Comparison of ENCODE assay signal across 8 mouse cellular contexts in the genomic region with DNA sequence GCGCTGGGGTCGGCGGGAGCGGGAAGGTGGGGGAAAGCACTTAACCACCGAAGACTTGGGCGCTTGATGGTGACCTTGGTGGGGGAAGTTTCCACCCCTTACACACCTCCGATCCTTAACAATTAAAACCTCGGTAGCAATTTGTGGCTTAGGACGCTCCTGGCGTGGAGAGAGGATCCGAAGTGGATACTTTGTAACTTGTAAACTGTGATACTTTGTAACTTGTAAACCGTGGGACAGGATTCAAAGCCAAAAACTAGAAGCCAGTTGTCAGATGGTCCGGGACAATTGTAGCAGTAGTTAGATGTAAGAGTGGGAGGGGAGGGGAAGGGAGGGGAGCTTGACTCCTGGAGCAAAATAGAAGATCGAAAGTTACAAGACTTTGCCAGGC. TPM values are rescaled to one million over a fixed set of nuclear protein-coding genes. Genes with fewer than 3 reads are reported as not detected.
DNase-seq lines count a peak whose midpoint lies in the region; ATAC-seq lines count a peak whose summit lies in the region.

No protein-coding gene starts in this region.

- WGBS in lung, embryonic 16.5 days = 4% methylated on average over 14 of the region's 14 CpGs
- WGBS in embryonic facial prominence, embryonic 12.5 days = 8% methylated on average over 14 of the region's 14 CpGs
- 4% methylated on average over 14 of the region's 14 CpGs for WGBS in intestine, embryonic 14.5 days
- 5% methylated on average over 14 of the region's 14 CpGs for WGBS in neural tube, embryonic 14.5 days

- no peaks in the 10 kb centered on the region for H3K27me3 ChIP-seq in lung, embryonic 16.5 days (ENCODE audit: control insufficient read depth, insufficient read depth, low read depth, low read length)
- H3K27me3 ChIP-seq in embryonic facial prominence, embryonic 12.5 days = no peaks in the 10 kb centered on the region
- H3K27me3 ChIP-seq in intestine, embryonic 14.5 days (replicated peaks; ENCODE audit: control insufficient read depth, insufficient read depth, low read length) = no peaks in the 10 kb centered on the region
- H3K27me3 ChIP-seq in neural tube, embryonic 14.5 days (ENCODE audit: control insufficient read depth, insufficient read depth, low read length) = no peaks in the 10 kb centered on the region

- no peak for DNase-seq in lung, postnatal 14 days
- no peak for DNase-seq in intestine, embryonic 14.5 days (ENCODE audit: low spot score)
- no peak for DNase-seq in gastrocnemius, postnatal 10 days
- DNase-seq in frontal cortex, postnatal 25 days (ENCODE audit: low spot score in 2 of 2) = no peak
- DNase-seq in kidney, postnatal 14 days = no peak

- ATAC-seq in lung, embryonic 16.5 days (ENCODE audit: low read depth) = no peak
- ATAC-seq in embryonic facial prominence, embryonic 12.5 days (ENCODE audit: insufficient number of reproducible peaks, insufficient read depth, low FRiP score, low TSS enrichment) = no peak
- ATAC-seq in intestine, embryonic 14.5 days (replicated peaks; ENCODE audit: low FRiP score, low TSS enrichment, low read depth) = no peak
- no peak for ATAC-seq in neural tube, embryonic 14.5 days (ENCODE audit: low read depth)

- H3K9ac ChIP-seq in lung, embryonic 16.5 days (ENCODE audit: low read length) = peak overlapping the region; percentile 91
- H3K9ac ChIP-seq in embryonic facial prominence, embryonic 12.5 days = peak overlapping the region; percentile 80
- peak overlapping the region; percentile 55 for H3K9ac ChIP-seq in intestine, embryonic 14.5 days (ENCODE audit: low read length)
- peak overlapping the region; percentile 79 for H3K9ac ChIP-seq in neural tube, embryonic 14.5 days (replicated peaks; ENCODE audit: low read depth, low read length)

- no peaks in the 10 kb centered on the region for H3K9me3 ChIP-seq in lung, embryonic 16.5 days (ENCODE audit: control insufficient read depth, low read length)
- H3K9me3 ChIP-seq in embryonic facial prominence, embryonic 12.5 days = no peaks in the 10 kb centered on the region
- no peaks in the 10 kb centered on the region for H3K9me3 ChIP-seq in intestine, embryonic 14.5 days (ENCODE audit: control insufficient read depth, low read length)
- no peaks in the 10 kb centered on the region for H3K9me3 ChIP-seq in neural tube, embryonic 14.5 days (ENCODE audit: control insufficient read depth, low read length)

- peak overlapping the region; percentile 84 for H3K4me2 ChIP-seq in lung, embryonic 16.5 days (ENCODE audit: low read depth, low read length)
- H3K4me2 ChIP-seq in embryonic facial prominence, embryonic 12.5 days (replicated peaks) = peak overlapping the region; percentile 80
- H3K4me2 ChIP-seq in intestine, embryonic 14.5 days (ENCODE audit: low read length) = peak overlapping the region; percentile 73
- peak overlapping the region; percentile 83 for H3K4me2 ChIP-seq in neural tube, embryonic 14.5 days (ENCODE audit: low read depth, low read length)

- H3K4me3 ChIP-seq in lung, embryonic 16.5 days (ENCODE audit: low read length) = peak overlapping the region; percentile 97
- peak overlapping the region; percentile 81 for H3K4me3 ChIP-seq in embryonic facial prominence, embryonic 12.5 days
- H3K4me3 ChIP-seq in intestine, embryonic 14.5 days (ENCODE audit: low read depth, low read length) = peak overlapping the region; percentile 82
- H3K4me3 ChIP-seq in neural tube, embryonic 14.5 days (ENCODE audit: low read depth, low read length) = peak overlapping the region; percentile 73

- peaks cover 11% of the 10 kb centered on the region for H3K4me1 ChIP-seq in lung, embryonic 16.5 days (replicated peaks; ENCODE audit: control insufficient read depth, insufficient read depth, low read length)
- peaks cover 9% of the 10 kb centered on the region for H3K4me1 ChIP-seq in embryonic facial prominence, embryonic 12.5 days
- H3K4me1 ChIP-seq in intestine, embryonic 14.5 days (replicated peaks; ENCODE audit: control insufficient read depth, insufficient read depth, low read length) = peaks cover 6% of the 10 kb centered on the region; the same call in 1 of the 2 replicates
- peaks cover 15% of the 10 kb centered on the region; the same call in 1 of the 2 replicates for H3K4me1 ChIP-seq in neural tube, embryonic 14.5 days (ENCODE audit: control insufficient read depth, insufficient read depth, low read length)

- H3K36me3 ChIP-seq in lung, embryonic 16.5 days (ENCODE audit: control insufficient read depth, insufficient read depth, low read length) = peaks cover 23% of the 10 kb centered on the region
- H3K36me3 ChIP-seq in embryonic facial prominence, embryonic 12.5 days = peaks cover 32% of the 10 kb centered on the region
- peaks cover 28% of the 10 kb centered on the region for H3K36me3 ChIP-seq in intestine, embryonic 14.5 days (ENCODE audit: control insufficient read depth, insufficient read depth, low read length)
- H3K36me3 ChIP-seq in neural tube, embryonic 14.5 days (ENCODE audit: control insufficient read depth, insufficient read depth, low read length) = peaks cover 27% of the 10 kb centered on the region

- peak overlapping the region; percentile 97 for H3K27ac ChIP-seq in lung, embryonic 16.5 days (ENCODE audit: low read length)
- H3K27ac ChIP-seq in embryonic facial prominence, embryonic 12.5 days = peak overlapping the region; percentile 96; the same call in 1 of the 2 replicates
- H3K27ac ChIP-seq in intestine, embryonic 14.5 days (ENCODE audit: low read depth) = peak overlapping the region; percentile 88; the same call in 1 of the 2 replicates
- peak overlapping the region; percentile 96 for H3K27ac ChIP-seq in neural tube, embryonic 14.5 days (ENCODE audit: low read depth, low read length)

RNA-seq across cellular contexts. Expression of a gene that starts 0.6 kb away (rescaled TPM):
- polyA plus RNA-seq in lung, embryonic 16.5 days (2015; fragmentation: Nextera tagmentation; extraction: Ambion mirVana) = 89.9 and 93.6 TPM in 2 replicates
- 122 and 124 TPM in 2 replicates for polyA plus RNA-seq in embryonic facial prominence, embryonic 12.5 days (2016; fragmentation: Nextera tagmentation; extraction: Ambion mirVana)
- polyA plus RNA-seq in intestine, embryonic 14.5 days (2014; fragmentation: Nextera tagmentation; extraction: Ambion mirVana) = 103 and 114 TPM in 2 replicates
- polyA plus RNA-seq in neural tube, embryonic 14.5 days (2014; fragmentation: Nextera tagmentation; extraction: Ambion mirVana) = 130 and 149 TPM in 2 replicates
- 10 to 100 TPM; 63.4 to 71.6 TPM for total RNA-seq in gastrocnemius, postnatal 10 days (2021)

RNA-seq across cellular contexts. Expression of a gene that starts 9.6 kb away (rescaled TPM):
- polyA plus RNA-seq in lung, embryonic 16.5 days (2015; fragmentation: Nextera tagmentation; extraction: Ambion mirVana) = 649 and 714 TPM in 2 replicates
- polyA plus RNA-seq in embryonic facial prominence, embryonic 12.5 days (2016; fragmentation: Nextera tagmentation; extraction: Ambion mirVana) = 798 and 814 TPM in 2 replicates
- polyA plus RNA-seq in intestine, embryonic 14.5 days (2014; fragmentation: Nextera tagmentation; extraction: Ambion mirVana) = 760 and 815 TPM in 2 replicates
- polyA plus RNA-seq in neural tube, embryonic 14.5 days (2014; fragmentation: Nextera tagmentation; extraction: Ambion mirVana) = 463 and 504 TPM in 2 replicates
- total RNA-seq in gastrocnemius, postnatal 10 days (2021) = 100 to 1,000 TPM in 1 of 2 experiments, 10 to 100 TPM in 1; 97.1 to 117 TPM

RNA-seq across cellular contexts. Expression of a gene that starts 42.3 kb away (rescaled TPM):
- 38.0 and 41.8 TPM in 2 replicates for polyA plus RNA-seq in lung, embryonic 16.5 days (2015; fragmentation: Nextera tagmentation; extraction: Ambion mirVana)
- polyA plus RNA-seq in embryonic facial prominence, embryonic 12.5 days (2016; fragmentation: Nextera tagmentation; extraction: Ambion mirVana) = 28.1 and 28.7 TPM in 2 replicates
- 27.5 and 30.4 TPM in 2 replicates for polyA plus RNA-seq in intestine, embryonic 14.5 days (2014; fragmentation: Nextera tagmentation; extraction: Ambion mirVana)
- polyA plus RNA-seq in neural tube, embryonic 14.5 days (2014; fragmentation: Nextera tagmentation; extraction: Ambion mirVana) = 55.2 and 60.8 TPM in 2 replicates
- total RNA-seq in gastrocnemius, postnatal 10 days (2021) = 10 to 100 TPM; 21.7 to 25.0 TPM

RNA-seq across cellular contexts. Expression of a gene that starts 42.4 kb away (rescaled TPM):
- 531 and 556 TPM in 2 replicates for polyA plus RNA-seq in lung, embryonic 16.5 days (2015; fragmentation: Nextera tagmentation; extraction: Ambion mirVana)
- 380 and 391 TPM in 2 replicates for polyA plus RNA-seq in embryonic facial prominence, embryonic 12.5 days (2016; fragmentation: Nextera tagmentation; extraction: Ambion mirVana)
- 281 and 309 TPM in 2 replicates for polyA plus RNA-seq in intestine, embryonic 14.5 days (2014; fragmentation: Nextera tagmentation; extraction: Ambion mirVana)
- polyA plus RNA-seq in neural tube, embryonic 14.5 days (2014; fragmentation: Nextera tagmentation; extraction: Ambion mirVana) = 151 and 173 TPM in 2 replicates
- total RNA-seq in gastrocnemius, postnatal 10 days (2021) = 100 to 1,000 TPM; 211 to 226 TPM

RNA-seq across cellular contexts. Expression of a gene that starts 44.3 kb away (rescaled TPM):
- 0.41 and 0.64 TPM in 2 replicates for polyA plus RNA-seq in lung, embryonic 16.5 days (2015; fragmentation: Nextera tagmentation; extraction: Ambion mirVana)
- 0.27 and 0.97 TPM in 2 replicates for polyA plus RNA-seq in embryonic facial prominence, embryonic 12.5 days (2016; fragmentation: Nextera tagmentation; extraction: Ambion mirVana)
- 0.55 and 0.66 TPM in 2 replicates for polyA plus RNA-seq in intestine, embryonic 14.5 days (2014; fragmentation: Nextera tagmentation; extraction: Ambion mirVana)
- polyA plus RNA-seq in neural tube, embryonic 14.5 days (2014; fragmentation: Nextera tagmentation; extraction: Ambion mirVana) = 2.1 and 2.5 TPM in 2 replicates
- under 1 TPM; 0.59 to 0.72 TPM for total RNA-seq in gastrocnemius, postnatal 10 days (2021)
